In the genomic region with DNA sequence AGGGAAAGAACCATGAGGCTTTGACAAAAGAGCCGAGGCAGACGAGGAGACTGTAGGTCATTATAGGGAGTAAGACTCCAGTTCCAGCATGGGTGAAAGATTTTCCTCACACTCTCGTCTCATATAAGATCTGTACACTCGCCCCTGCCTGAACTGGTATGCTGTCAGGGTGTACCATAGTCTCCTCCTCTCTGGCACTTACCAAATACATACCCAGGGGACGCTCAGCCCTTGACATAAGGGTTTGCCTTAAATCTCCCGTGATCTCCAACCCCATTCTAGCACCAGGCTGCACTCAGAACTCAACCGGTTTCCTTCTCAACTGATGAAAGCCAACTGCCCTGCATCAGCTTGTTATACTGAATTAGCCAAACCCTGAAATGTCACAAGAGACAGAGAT, we compare ENCODE assay signal across 22 mouse cellular contexts.
DNase-seq lines count a peak whose midpoint lies in the region; ATAC-seq and TF ChIP-seq lines count a peak whose summit lies in the region.
"Had no signal": no experiment of that assay in that cellular context is flagged by ENCODE, and none has a peak within 500 bp of the region (broad histone marks: within the 10 kb centered on the region; RNA-seq: fewer than 3 reads in every experiment).

No protein-coding gene starts in this region.

- H3K36me3 ChIP-seq in hindbrain, embryonic 10.5 days: no peaks in the 10 kb centered on the region
- no peaks in the 10 kb centered on the region for H3K36me3 ChIP-seq in hindbrain, postnatal 0 days (ENCODE audit: insufficient read depth, low read length)
- peaks cover 15% of the 10 kb centered on the region for H3K36me3 ChIP-seq in midbrain, embryonic 10.5 days
- no peaks in the 10 kb centered on the region for H3K36me3 ChIP-seq in midbrain, embryonic 16.5 days (ENCODE audit: control insufficient read depth, insufficient read depth, low read length)
- no peaks in the 10 kb centered on the region for H3K36me3 ChIP-seq in midbrain, embryonic 13.5 days
- H3K36me3 ChIP-seq: embryonic facial prominence, embryonic 12.5 days; forebrain, embryonic 12.5 days; heart, embryonic 10.5 days; hindbrain, embryonic 12.5 days had no signal

- no peak for ATAC-seq in hindbrain, postnatal 0 days
- ATAC-seq in midbrain, embryonic 16.5 days: no peak
- ATAC-seq in midbrain, embryonic 13.5 days: no peak
- ATAC-seq: forebrain, embryonic 16.5 days; inflammation-experienced regulatory T-cells, adult 6 months had no signal

- no peak for TF ChIP-seq CTCF in hindbrain, postnatal 0 days (IDR thresholded peaks at IDR 0.05; ENCODE audit: low read depth)

- H3K4me3 ChIP-seq in hindbrain, embryonic 10.5 days: no peak overlapping the region
- H3K4me3 ChIP-seq in hindbrain, postnatal 0 days (ENCODE audit: low read length): no peak overlapping the region
- H3K4me3 ChIP-seq in midbrain, embryonic 10.5 days: no peak overlapping the region
- H3K4me3 ChIP-seq in midbrain, embryonic 16.5 days (ENCODE audit: low read depth, low read length): no peak overlapping the region
- H3K4me3 ChIP-seq in midbrain, embryonic 13.5 days (replicated peaks): no peak overlapping the region
- H3K4me3 ChIP-seq: embryonic facial prominence, embryonic 12.5 days; forebrain, embryonic 12.5 days; heart, embryonic 10.5 days; hindbrain, embryonic 12.5 days had no signal

- no peak overlapping the region for H3K4me2 ChIP-seq in hindbrain, postnatal 0 days (ENCODE audit: low read depth, low read length)
- H3K4me2 ChIP-seq in midbrain, embryonic 16.5 days (ENCODE audit: low read length): no peak overlapping the region
- H3K4me2 ChIP-seq in midbrain, embryonic 13.5 days (replicated peaks): no peak overlapping the region
- H3K4me2 ChIP-seq: embryonic facial prominence, embryonic 12.5 days; forebrain, embryonic 12.5 days; hindbrain, embryonic 12.5 days had no signal

- no peak for DNase-seq in hindbrain, embryonic 10.5 days (ENCODE audit: low spot score)
- no peak for DNase-seq in hindbrain, postnatal 0 days (ENCODE audit: low spot score)
- DNase-seq in midbrain, embryonic 10.5 days (ENCODE audit: low spot score): no peak
- peak; percentile 29 for DNase-seq in ZHBTc4 (ENCODE audit: low read depth, low spot score)
- no peak for DNase-seq in layer of hippocampus, adult 18-20 months (ENCODE audit: low spot score in 2 of 2)
- DNase-seq in gastrocnemius, postnatal 14 days: no peak
- DNase-seq: adrenal gland, adult 8-10 months; adrenal gland, postnatal 36 days; cerebellum, adult 2 months; cerebellum, postnatal 10 days; gastrocnemius, postnatal 36 days; heart, adult 18-20 months; kidney, adult 18-20 months had no signal

- H3K27ac ChIP-seq in hindbrain, embryonic 10.5 days: peak overlapping the region; percentile 79
- H3K27ac ChIP-seq in hindbrain, postnatal 0 days: no peak overlapping the region
- peak overlapping the region; percentile 75 for H3K27ac ChIP-seq in midbrain, embryonic 10.5 days (replicated peaks)
- no peak overlapping the region; the same call in 1 of the 2 replicates for H3K27ac ChIP-seq in midbrain, embryonic 16.5 days (ENCODE audit: low read length)
- H3K27ac ChIP-seq in midbrain, embryonic 13.5 days: peak overlapping the region; percentile 22
- H3K27ac ChIP-seq: embryonic facial prominence, embryonic 12.5 days; forebrain, embryonic 12.5 days; heart, embryonic 10.5 days; hindbrain, embryonic 12.5 days had no signal

- no peaks in the 10 kb centered on the region for H3K9me3 ChIP-seq in hindbrain, embryonic 10.5 days
- no peaks in the 10 kb centered on the region for H3K9me3 ChIP-seq in hindbrain, postnatal 0 days (ENCODE audit: low read length)
- H3K9me3 ChIP-seq in midbrain, embryonic 10.5 days (replicated peaks): peaks cover 9% of the 10 kb centered on the region; the same call in 1 of the 2 replicates
- no peaks in the 10 kb centered on the region for H3K9me3 ChIP-seq in midbrain, embryonic 16.5 days (replicated peaks; ENCODE audit: control insufficient read depth, low read length, poor library complexity, severe bottlenecking)
- no peaks in the 10 kb centered on the region for H3K9me3 ChIP-seq in midbrain, embryonic 13.5 days
- H3K9me3 ChIP-seq: embryonic facial prominence, embryonic 12.5 days; forebrain, embryonic 12.5 days; heart, embryonic 10.5 days; hindbrain, embryonic 12.5 days had no signal

- no peaks in the 10 kb centered on the region for H3K27me3 ChIP-seq in hindbrain, embryonic 10.5 days (ENCODE audit: insufficient read depth, poor library complexity, severe bottlenecking)
- no peaks in the 10 kb centered on the region for H3K27me3 ChIP-seq in hindbrain, postnatal 0 days (ENCODE audit: insufficient read depth, low read length)
- H3K27me3 ChIP-seq in midbrain, embryonic 10.5 days (ENCODE audit: low read depth, poor library complexity, severe bottlenecking): no peaks in the 10 kb centered on the region
- no peaks in the 10 kb centered on the region for H3K27me3 ChIP-seq in midbrain, embryonic 16.5 days (ENCODE audit: control insufficient read depth, insufficient read depth, low read depth, low read length)
- no peaks in the 10 kb centered on the region for H3K27me3 ChIP-seq in midbrain, embryonic 13.5 days
- H3K27me3 ChIP-seq: CH12.LX; embryonic facial prominence, embryonic 12.5 days; forebrain, embryonic 12.5 days; hindbrain, embryonic 12.5 days had no signal

- H3K9ac ChIP-seq in hindbrain, postnatal 0 days (replicated peaks; ENCODE audit: low read length): no peak overlapping the region
- H3K9ac ChIP-seq in midbrain, embryonic 16.5 days (ENCODE audit: low read depth, low read length): no peak overlapping the region
- H3K9ac ChIP-seq in midbrain, embryonic 13.5 days (replicated peaks): no peak overlapping the region
- H3K9ac ChIP-seq: embryonic facial prominence, embryonic 12.5 days; forebrain, embryonic 12.5 days; hindbrain, embryonic 12.5 days had no signal

- intact Hi-C loops in gastrocnemius, postnatal 14 days (cut with DNase I; ENCODE audit: low total_unique reads): no loop called here

- WGBS in hindbrain, embryonic 10.5 days: 76% methylated on average over 7 of the region's 7 CpGs
- 83% methylated on average over 7 of the region's 7 CpGs for WGBS in hindbrain, postnatal 0 days
- WGBS in midbrain, embryonic 10.5 days: 85% methylated on average over 7 of the region's 7 CpGs
- WGBS in midbrain, embryonic 16.5 days: 75% methylated on average over 7 of the region's 7 CpGs
- WGBS in midbrain, embryonic 13.5 days: 76% methylated on average over 7 of the region's 7 CpGs

- H3K4me1 ChIP-seq in hindbrain, embryonic 10.5 days (replicated peaks): peaks cover 36% of the 10 kb centered on the region
- 0 out of 2 replicates have a peak, but pooled peaks cover 5% of the 10 kb centered on the region for H3K4me1 ChIP-seq in hindbrain, postnatal 0 days (ENCODE audit: insufficient read depth, low read length)
- peaks cover 37% of the 10 kb centered on the region for H3K4me1 ChIP-seq in midbrain, embryonic 10.5 days
- H3K4me1 ChIP-seq in midbrain, embryonic 16.5 days (ENCODE audit: control insufficient read depth, insufficient read depth, low read length): peaks cover 6% of the 10 kb centered on the region; the same call in 1 of the 2 replicates
- peaks cover 6% of the 10 kb centered on the region for H3K4me1 ChIP-seq in midbrain, embryonic 13.5 days (replicated peaks)

Comparison
In these comparisons a context has a peak if more than half of its experiments do, and no peak if none do; other contexts are left out.
1. H3K27ac ChIP-seq: peak in hindbrain, embryonic 10.5 days (single experiment), midbrain, embryonic 10.5 days (single experiment) and midbrain, embryonic 13.5 days (single experiment); none in hindbrain, postnatal 0 days (single experiment) and midbrain, embryonic 16.5 days (single experiment).